Mouse (Mus musculus) layer of hippocampus, adult 9-11 months (tissue): Measurements from ENCODE around the gene Saa1.

Source experiments
- DNase-seq: peaks from one replicate; pipeline ENCODE4 v3.0.0; 2022

The Saa1 gene

DNA sequence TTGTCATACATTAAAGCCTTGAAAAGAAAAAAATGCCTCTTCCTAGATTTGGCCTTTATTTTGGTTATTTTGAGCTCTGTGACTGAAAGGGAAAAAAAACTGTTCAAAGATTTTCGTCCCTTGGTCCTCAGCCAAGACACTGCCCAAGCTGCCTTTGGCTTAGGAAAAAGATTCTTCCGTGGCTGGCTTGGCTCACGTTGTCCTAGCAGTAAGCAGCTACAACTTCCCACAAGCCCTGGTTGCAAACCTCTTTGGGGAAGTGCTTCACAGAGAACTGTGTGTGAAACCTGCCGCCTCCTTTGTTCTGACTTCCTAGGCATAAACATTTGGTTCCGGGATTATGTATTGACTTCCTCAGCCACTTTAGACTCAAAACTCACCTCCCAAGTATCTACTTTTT lies 25.9 kb downstream of the Saa1 start:
- DNase-seq: no peak

GRCm38 (mm10) chr7:46715600-46715999 lies 27.2 kb downstream of the Saa1 start, which contains the start of gene Saa3:
Gene Saa3, minus strand, starts transcription at chr7:46715700.
- no peak for DNase-seq

- DNase-seq: no peak
Observed at GRCm38 (mm10) chr7:46714518-46714917, 28.3 kb downstream of the Saa1 start.

- no peak for DNase-seq
Observed at GRCm38 (mm10) chr7:46712250-46712649, 30.5 kb downstream of the Saa1 start.

DNA sequence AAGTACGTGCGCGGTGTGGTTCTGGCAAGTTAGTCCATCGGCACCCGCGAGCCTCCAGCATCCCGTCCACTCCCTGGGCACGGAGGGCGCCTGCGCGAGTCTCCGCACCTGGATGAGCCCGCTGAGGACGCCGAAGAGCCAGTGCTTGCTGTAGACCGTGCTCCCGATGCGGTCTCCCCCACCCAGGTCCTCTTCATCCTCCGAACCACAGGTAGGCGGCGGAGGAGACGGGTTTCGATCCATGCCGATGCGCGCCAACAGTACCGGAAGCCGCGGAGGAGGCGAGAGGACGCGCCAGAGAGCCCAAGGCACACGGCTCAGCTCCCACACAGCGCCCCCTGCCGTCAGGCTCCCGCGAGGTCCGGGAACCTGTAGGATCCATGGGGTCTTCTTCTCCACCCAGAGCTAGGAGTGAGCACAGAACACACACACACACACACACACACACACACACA lies 32.4 kb downstream of the Saa1 start, which contains the start of gene Saal1:
Gene Saal1, minus strand, starts transcription at position 291 of the 455 bp plus-strand sequence.
- DNase-seq: peak; percentile 73

DNA sequence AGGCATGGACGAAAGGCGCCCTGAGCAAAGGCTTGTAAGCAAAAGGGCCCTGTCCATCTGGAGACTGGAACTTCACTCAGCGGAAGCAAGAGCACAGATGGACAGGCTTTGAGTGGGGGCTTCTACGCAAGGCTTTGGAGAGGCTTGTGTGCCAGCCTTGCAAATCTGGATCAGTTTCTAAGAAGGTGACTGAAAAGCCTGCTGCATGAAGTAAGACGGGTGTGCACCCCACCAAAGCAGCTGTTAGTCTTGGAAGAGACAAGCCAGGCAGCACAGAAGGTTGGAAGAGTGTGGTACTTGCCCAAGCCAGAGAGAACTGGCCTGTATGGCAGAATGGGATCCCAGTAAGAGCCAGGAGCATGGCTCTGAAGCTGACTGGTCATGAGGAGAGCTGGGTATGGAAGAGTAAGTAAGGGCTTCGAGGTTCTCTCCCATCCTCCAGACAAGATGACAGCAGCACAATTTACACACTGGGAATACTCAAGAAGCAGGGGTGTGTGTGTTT lies 42.2 kb downstream of the Saa1 start:
- DNase-seq: no peak

DNA sequence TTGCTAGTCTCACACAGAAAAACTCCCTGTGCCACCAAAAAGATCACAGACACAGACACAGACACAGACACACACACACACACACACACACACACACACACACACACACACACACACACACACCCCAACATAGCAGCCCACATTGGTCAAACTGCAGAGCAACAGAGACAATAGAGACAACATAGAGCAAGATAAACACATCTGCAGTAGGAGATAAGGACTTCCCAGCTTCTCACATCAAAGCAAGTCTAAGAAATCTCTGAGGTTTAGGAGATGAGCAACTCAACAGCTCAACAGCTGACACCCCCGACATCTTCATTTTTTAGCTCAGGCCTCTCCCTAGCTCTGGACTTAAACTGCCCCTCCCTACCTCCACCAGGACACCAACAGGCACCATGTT lies 46.0 kb downstream of the Saa1 start:
- no peak for DNase-seq
